Mouse (Mus musculus): Measurements from ENCODE around the gene Tex19.1. TPM values are rescaled to one million over a fixed set of nuclear protein-coding genes. Genes with fewer than 3 reads are reported as not detected.
"Not testable (repeated sequence)": the region's sequence is repeated elsewhere in the genome, so short reads cannot be mapped to it uniquely, and the experiment has no call there.

Tex19.1 gene
- polyA plus RNA-seq (2015; fragmentation: Nextera tagmentation; extraction: Ambion mirVana): not detected in 2 replicates

DNA sequence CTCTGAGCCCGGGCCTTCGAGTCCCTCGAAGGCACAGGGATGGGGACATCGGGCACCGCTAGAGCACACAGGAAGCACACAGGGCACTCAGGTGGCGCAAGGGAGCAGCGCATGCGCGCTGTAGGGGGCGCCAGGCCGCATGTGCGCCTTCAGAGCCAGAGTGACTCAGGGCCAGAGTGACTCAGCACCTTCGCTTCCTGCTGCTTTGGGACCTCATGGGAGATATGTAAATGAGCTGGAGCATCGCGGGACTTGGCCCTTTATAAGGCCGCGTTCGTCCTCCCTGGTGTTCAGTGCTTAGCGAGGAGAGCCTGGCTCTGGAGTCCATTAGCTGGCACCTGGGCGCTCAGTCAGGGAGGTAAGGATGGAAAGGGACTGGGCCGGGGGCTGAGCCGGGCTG is at the start of gene Tex19.1:
Gene Tex19.1 (plus strand): TSS at position 279 of the 400 bp plus-strand sequence.
- H3K4me2 ChIP-seq (replicated peaks): no peak within 1 kb of the TSS
- 92% methylated on average over 22 of the region's 22 CpGs for WGBS
- no peak for ATAC-seq

DNA sequence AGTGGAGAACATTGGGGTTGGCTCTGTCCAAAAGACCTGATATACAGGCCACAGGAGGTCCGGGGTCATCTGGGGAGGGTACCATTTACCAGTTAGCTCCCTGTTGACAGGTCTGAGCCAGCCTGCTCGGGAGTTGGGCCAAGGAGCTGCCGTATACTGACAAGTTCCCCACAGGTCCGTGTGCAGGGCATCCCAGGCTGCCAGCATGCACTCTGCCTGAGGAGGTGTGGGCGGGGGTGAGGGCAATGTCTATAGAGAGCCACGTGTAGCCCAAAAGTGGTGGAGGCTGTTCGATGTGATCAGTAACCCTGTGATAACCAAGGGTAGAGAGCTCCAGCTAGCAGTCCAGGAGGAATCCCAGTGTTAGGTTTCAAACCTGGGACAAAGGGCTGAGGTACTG is 46.2 kb upstream of the Tex19.1 start:
- H3K36me3 ChIP-seq: no peaks in the 10 kb centered on the region
- H3K4me2 ChIP-seq (replicated peaks): no peak overlapping the region
- H3K9me3 ChIP-seq: no peaks in the 10 kb centered on the region
- H3K9ac ChIP-seq: no peak overlapping the region
- 79% methylated on average over 7 of the region's 7 CpGs for WGBS
- H3K27me3 ChIP-seq (replicated peaks): no peaks in the 10 kb centered on the region
- no peaks in the 10 kb centered on the region; the same call in 1 of the 2 replicates for H3K4me1 ChIP-seq (replicated peaks)
- H3K4me3 ChIP-seq (replicated peaks): no peak overlapping the region
- no peak for ATAC-seq
- H3K27ac ChIP-seq: no peak overlapping the region

More for the DNA sequence above, at the start of gene Tex19.1:
- Histone ChIP-seq H3K27me3 (replicated peaks) (no peaks in the 10 kb centered on the region), H3K4me3 (replicated peaks) (no peak within 1 kb of the TSS), H3K9ac (no peak within 1 kb of the TSS), H3K4me1 (replicated peaks) (no peaks in the 10 kb centered on the region), H3K9me3 (no peaks in the 10 kb centered on the region), H3K36me3 (no peaks in the 10 kb centered on the region), H3K27ac (no peak within 1 kb of the TSS)

DNA sequence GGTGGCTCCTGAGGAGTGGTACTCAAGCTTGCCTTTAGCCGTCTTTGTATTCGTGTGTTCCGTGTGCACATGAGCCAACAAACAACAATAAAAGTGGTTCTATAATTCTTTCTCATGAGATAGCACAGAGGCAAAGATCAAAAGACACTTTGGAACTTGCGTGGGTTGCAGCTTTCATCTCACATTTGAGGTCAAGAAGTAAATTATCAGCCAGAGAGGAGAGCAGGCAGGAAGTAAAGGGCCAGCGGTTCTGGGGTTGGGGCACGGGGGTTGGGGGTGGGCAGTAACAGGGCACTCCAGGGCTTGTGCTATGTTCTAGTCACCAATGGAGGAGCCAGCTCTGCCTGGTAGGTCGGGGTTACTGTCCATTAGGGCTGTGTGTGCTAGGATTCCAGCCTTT is 45.3 kb upstream of the Tex19.1 start:
- Histone ChIP-seq H3K4me3 (replicated peaks) (no peak overlapping the region), H3K27me3 (replicated peaks) (no peaks in the 10 kb centered on the region), H3K4me1 (replicated peaks) (no peaks in the 10 kb centered on the region; the same call in 1 of the 2 replicates), H3K9ac (no peak overlapping the region), H3K9me3 (no peaks in the 10 kb centered on the region), H3K36me3 (no peaks in the 10 kb centered on the region), H3K27ac (no peak overlapping the region), H3K4me2 (replicated peaks) (no peak overlapping the region)
- WGBS: 38% methylated on average over 7 of the region's 7 CpGs
- peak; percentile 58 for ATAC-seq

DNA sequence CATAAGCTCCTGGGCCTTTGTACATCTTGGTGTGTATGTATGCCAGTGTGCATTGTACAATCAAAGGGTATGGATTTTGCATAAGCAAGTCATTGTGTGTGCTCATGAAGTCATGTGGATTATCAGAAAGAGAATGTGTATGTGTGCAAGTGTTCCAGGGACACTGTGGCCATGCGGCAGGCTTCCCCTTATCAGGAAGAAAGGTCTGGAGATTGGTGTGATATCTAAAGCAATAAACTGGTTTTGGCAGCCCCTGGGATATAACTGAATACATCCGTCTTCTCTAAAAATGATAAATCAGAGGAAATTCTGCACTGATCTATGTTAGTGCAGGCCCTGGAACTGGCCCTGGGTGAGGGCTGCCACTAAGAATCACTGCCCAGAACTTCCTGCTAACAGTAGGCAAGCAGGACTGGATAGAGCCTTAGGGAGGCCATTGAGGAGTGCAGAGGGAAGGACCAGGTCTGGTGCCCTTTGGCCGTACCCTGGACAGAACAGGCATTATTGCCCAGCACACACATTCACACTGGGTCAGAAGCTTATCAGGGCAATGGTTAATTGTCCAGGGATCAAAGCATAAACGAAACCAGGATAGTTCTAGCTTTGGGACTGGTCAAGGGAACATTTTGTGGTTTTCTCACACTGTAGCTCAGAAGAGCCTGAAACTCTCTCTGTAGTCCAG is 44.7 kb upstream of the Tex19.1 start:
- Histone ChIP-seq H3K9ac (no peak overlapping the region), H3K36me3 (no peaks in the 10 kb centered on the region), H3K4me2 (replicated peaks) (no peak overlapping the region), H3K9me3 (no peaks in the 10 kb centered on the region), H3K4me1 (replicated peaks) (no peaks in the 10 kb centered on the region; the same call in 1 of the 2 replicates), H3K27ac (no peak overlapping the region), H3K27me3 (replicated peaks) (no peaks in the 10 kb centered on the region), H3K4me3 (replicated peaks) (no peak overlapping the region)
- WGBS: 75% methylated on average over 4 of the region's 4 CpGs
- peak; percentile 41; the same call in 1 of the 2 replicates for ATAC-seq

DNA sequence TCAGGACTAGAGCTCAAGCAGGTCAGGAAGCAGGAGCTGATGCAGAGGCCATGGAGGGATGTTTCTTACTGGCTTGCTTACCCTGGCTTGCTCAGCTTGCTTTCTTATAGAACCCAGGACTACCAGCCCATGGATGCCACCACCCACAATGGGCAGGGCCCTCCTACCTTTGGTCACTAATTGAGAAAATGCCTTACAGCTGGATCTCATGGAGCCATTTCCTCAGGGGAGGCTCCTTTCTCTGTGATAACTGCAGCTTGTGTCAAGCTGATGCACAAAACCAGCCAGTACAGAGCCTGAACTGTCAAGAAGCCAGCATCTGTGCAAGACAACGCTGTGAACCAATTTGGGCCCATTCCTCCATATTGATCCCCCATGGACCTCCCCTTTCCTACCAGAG is 38.7 kb upstream of the Tex19.1 start:
- not testable (repeated sequence) for H3K4me1 ChIP-seq (replicated peaks); ATAC-seq; H3K9me3 ChIP-seq; H3K4me2 ChIP-seq (replicated peaks); H3K9ac ChIP-seq; H3K27ac ChIP-seq; H3K4me3 ChIP-seq (replicated peaks); H3K27me3 ChIP-seq (replicated peaks); H3K36me3 ChIP-seq
- WGBS: 79% methylated on average over 1 of the region's 1 CpGs

DNA sequence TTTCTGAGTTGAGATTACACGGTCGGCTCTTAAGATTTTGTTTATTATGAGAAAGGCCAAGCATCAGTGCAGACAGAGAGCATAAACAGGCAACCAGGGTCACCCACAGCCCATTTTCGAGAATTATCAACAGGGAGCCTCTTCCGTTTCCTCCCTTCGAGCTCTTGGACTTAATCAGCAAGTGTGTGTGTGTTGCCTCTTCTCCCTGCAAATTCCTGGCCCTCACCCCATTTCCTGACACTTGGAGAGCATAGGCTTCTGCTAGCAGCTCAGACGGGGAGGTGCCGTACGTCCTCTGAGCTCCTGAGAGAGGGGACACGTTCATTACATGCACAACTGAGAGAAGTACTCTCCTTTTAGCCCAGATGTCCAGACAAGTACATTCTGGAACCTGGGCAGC is 37.9 kb upstream of the Tex19.1 start:
- no peak overlapping the region for H3K9ac ChIP-seq
- H3K9me3 ChIP-seq: no peaks in the 10 kb centered on the region
- H3K4me1 ChIP-seq (replicated peaks): 0 out of 2 replicates have a peak, but pooled peaks cover 2% of the 10 kb centered on the region
- WGBS: 46% methylated on average over 9 of the region's 9 CpGs
- H3K27ac ChIP-seq: no peak overlapping the region
- no peaks in the 10 kb centered on the region for H3K36me3 ChIP-seq
- no peaks in the 10 kb centered on the region for H3K27me3 ChIP-seq (replicated peaks)
- no peak overlapping the region for H3K4me2 ChIP-seq (replicated peaks)
- H3K4me3 ChIP-seq (replicated peaks): no peak overlapping the region
- no peak for ATAC-seq

DNA sequence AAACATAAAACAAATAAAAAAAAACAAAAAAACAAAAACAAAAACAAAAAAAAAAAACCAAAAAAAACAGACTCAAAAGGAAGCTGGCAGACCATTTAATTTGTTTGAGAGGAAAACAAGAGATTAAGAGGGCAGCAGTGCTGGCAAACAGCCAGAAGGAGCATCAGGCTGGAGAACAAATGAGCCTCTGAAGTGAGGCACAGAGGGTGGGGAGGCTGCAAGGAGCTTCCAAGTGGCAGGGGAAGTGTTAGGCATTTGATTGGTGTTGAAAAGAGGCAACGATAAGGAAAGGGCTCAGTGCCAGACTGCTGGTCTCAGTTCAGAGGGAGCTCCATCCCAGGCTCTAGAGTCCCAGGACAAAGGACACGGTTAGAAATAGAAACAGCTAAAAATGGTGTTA is 36.0 kb upstream of the Tex19.1 start:
- H3K9me3 ChIP-seq: no peaks in the 10 kb centered on the region
- peak; percentile 78 for ATAC-seq
- no peak overlapping the region for H3K4me2 ChIP-seq (replicated peaks)
- WGBS: 9% methylated on average over 2 of the region's 2 CpGs
- no peak overlapping the region for H3K4me3 ChIP-seq (replicated peaks)
- no peak overlapping the region for H3K27ac ChIP-seq
- H3K9ac ChIP-seq: no peak overlapping the region
- H3K36me3 ChIP-seq: no peaks in the 10 kb centered on the region
- 0 out of 2 replicates have a peak, but pooled peaks cover 2% of the 10 kb centered on the region for H3K4me1 ChIP-seq (replicated peaks)
- H3K27me3 ChIP-seq (replicated peaks): no peaks in the 10 kb centered on the region

DNA sequence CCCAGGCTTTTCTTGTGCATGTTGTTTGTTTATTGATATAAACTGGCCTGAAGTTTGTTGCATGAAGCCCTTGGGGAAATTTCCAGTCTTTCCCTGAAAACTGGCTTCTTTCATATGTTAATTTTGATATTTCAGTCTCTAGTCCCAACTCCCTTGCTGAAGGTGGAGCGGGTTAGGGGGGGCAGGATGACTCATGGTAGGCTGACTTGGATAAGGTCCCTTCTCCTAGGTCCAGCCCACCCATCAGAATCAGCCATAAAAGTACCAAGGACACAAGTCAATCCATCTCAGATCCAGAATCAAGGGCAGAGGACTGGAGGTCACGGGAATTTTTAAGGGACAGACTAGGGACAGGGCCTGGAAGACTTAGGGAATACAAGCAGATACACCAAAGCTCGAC is 34.9 kb upstream of the Tex19.1 start:
- Histone ChIP-seq H3K36me3 (no peaks in the 10 kb centered on the region), H3K9ac (no peak overlapping the region), H3K4me2 (replicated peaks) (no peak overlapping the region), H3K4me1 (replicated peaks) (0 out of 2 replicates have a peak, but pooled peaks cover 2% of the 10 kb centered on the region), H3K9me3 (no peaks in the 10 kb centered on the region), H3K27ac (no peak overlapping the region), H3K4me3 (replicated peaks) (no peak overlapping the region), H3K27me3 (replicated peaks) (no peaks in the 10 kb centered on the region)
- no peak for ATAC-seq
- 93% methylated on average over 3 of the region's 3 CpGs for WGBS

DNA sequence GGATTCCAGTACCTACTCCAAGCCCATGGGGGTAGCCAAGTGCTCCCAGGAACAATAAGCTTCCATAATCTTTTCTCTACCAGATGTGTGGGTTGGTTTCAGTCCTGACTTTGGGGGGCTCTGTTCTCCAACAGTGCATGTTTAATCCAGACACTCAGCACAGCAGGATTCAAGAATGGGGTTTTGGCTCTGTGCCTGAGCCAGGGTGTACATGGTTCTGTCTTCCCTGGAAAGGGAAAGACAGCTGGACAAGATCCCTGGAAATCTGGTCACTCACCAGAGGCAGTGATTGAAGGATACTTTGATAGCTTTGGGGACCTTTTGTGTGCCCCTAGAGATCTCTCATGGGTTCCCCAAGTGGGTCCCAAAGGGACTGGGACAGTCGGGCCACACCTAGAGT is 34.3 kb upstream of the Tex19.1 start:
- no peak for ATAC-seq
- WGBS: 84% methylated on average over 1 of the region's 1 CpGs

DNA sequence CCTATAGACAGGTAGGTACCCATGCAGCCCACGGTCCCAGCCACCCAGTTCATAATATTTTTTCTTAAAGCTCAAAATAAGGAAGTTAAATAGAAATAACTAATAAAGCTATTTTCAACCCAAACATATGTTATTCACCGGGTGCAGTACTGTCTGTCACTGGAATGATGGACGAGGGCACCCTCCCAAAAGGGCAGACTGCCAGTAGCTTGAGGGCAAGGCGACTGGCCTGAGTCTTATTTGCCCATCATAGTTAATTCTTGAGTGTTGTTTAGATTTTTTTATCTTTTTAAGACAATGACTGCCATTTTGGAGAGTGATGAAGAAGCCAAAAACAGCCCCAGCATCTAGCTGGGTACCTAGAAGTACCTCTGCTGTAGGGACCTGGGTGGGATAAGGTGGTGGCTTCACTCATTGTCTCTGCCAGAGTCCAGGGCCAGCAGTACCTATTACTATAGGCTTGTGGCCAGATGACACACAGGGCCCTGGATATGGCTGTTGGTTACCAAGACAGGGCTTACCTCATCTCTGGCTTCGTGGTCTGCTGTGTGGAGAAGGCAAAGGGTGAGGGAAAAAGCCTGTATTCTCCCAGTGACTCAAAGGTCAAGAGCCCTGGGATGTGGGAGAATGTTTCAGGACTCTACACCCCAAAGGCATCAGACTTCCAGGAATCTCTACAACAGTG is 33.7 kb upstream of the Tex19.1 start:
- Histone ChIP-seq H3K4me3 (replicated peaks) (no peak overlapping the region), H3K36me3 (no peaks in the 10 kb centered on the region), H3K4me2 (replicated peaks) (no peak overlapping the region), H3K9me3 (no peaks in the 10 kb centered on the region), H3K27ac (no peak overlapping the region), H3K4me1 (replicated peaks) (0 out of 2 replicates have a peak, but pooled peaks cover 2% of the 10 kb centered on the region), H3K9ac (no peak overlapping the region), H3K27me3 (replicated peaks) (no peaks in the 10 kb centered on the region)
- 73% methylated on average over 5 of the region's 5 CpGs for WGBS
- no peak for ATAC-seq

More for the DNA sequence above, 34.3 kb upstream of the Tex19.1 start:
- Histone ChIP-seq H3K9ac (no peak overlapping the region), H3K4me3 (replicated peaks) (no peak overlapping the region), H3K27ac (no peak overlapping the region), H3K27me3 (replicated peaks) (no peaks in the 10 kb centered on the region), H3K4me2 (replicated peaks) (no peak overlapping the region), H3K4me1 (replicated peaks) (0 out of 2 replicates have a peak, but pooled peaks cover 2% of the 10 kb centered on the region), H3K9me3 (no peaks in the 10 kb centered on the region), H3K36me3 (no peaks in the 10 kb centered on the region)

DNA sequence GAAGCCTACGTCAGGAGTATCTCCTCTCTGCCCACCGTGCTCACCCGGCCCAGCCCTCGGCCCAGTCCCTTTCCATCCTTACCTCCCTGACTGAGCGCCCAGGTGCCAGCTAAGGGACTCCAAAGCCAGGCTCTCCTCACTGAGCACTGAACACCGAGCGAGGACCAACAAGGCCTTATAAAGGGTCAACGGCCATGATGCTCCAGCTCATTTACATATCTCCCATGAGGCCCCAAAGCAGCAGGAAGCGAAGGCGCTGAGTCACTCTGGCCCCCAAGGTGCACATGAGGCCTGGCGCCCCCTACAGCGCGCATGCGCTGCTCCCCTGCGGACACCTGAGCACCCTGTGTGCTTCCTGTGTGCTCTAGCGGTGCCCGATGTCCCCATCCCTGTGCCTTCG is 27.8 kb upstream of the Tex19.1 start:
- H3K27me3 ChIP-seq (replicated peaks): no peaks in the 10 kb centered on the region
- H3K9ac ChIP-seq: no peak overlapping the region
- no peak overlapping the region for H3K4me3 ChIP-seq (replicated peaks)
- 90% methylated on average over 18 of the region's 18 CpGs for WGBS
- no peak for ATAC-seq
- H3K9me3 ChIP-seq: no peaks in the 10 kb centered on the region
- H3K27ac ChIP-seq: no peak overlapping the region
- no peaks in the 10 kb centered on the region for H3K4me1 ChIP-seq (replicated peaks)
- no peaks in the 10 kb centered on the region for H3K36me3 ChIP-seq
- H3K4me2 ChIP-seq (replicated peaks): no peak overlapping the region

DNA sequence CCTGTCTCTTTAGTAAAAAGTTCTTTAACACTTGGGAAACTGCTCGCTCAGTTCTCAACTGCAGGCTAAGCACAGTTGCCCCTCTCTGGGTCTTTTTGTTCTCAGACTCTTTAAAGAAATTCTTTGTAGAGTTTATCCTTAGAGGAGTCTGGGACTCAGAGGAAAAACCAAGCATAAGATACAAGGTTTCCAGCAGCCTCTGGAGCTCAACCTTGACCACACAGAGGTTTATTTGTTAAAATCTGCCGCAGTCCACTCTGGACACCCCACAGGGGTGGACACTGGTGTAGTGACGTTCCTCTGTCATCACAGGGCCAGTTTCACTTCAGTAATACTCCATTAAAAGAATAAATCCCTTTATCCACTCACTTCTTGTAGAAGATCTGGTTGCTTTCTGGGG is 27.4 kb upstream of the Tex19.1 start, which contains the start of gene Tex19.2:
Gene Tex19.2 (minus strand): TSS at position 101 of the 400 bp plus-strand sequence.
- no peak for ATAC-seq

More for the DNA sequence above, 27.4 kb upstream of the Tex19.1 start, which contains the start of gene Tex19.2:
- Histone ChIP-seq H3K27ac (no peak within 1 kb of the TSS), H3K4me1 (replicated peaks) (no peaks in the 10 kb centered on the region), H3K4me3 (replicated peaks) (no peak within 1 kb of the TSS), H3K9ac (no peak within 1 kb of the TSS), H3K9me3 (no peaks in the 10 kb centered on the region), H3K36me3 (no peaks in the 10 kb centered on the region), H3K4me2 (replicated peaks) (no peak within 1 kb of the TSS), H3K27me3 (replicated peaks) (no peaks in the 10 kb centered on the region)
- WGBS: 87% methylated on average over 3 of the region's 3 CpGs

Data from intestine, embryonic 15.5 days (tissue).